ENCODE assay signal across 19 mouse cellular contexts in genomic region chr3:126916381-126916780, GRCm38 (mm10).
"Had no signal": no experiment of that assay in that cellular context is flagged by ENCODE, and none has a peak within 500 bp of the region (broad histone marks: within the 10 kb centered on the region; RNA-seq: fewer than 3 reads in every experiment).

No protein-coding gene starts in this region.

- H3K4me2 ChIP-seq: limb, embryonic 13.5 days; liver, embryonic 13.5 days; midbrain, embryonic 15.5 days; neural tube, embryonic 13.5 days; stomach, embryonic 15.5 days had no signal

- H3K27ac ChIP-seq: layer of hippocampus, adult 2 months; limb, embryonic 10.5 days; limb, embryonic 13.5 days; liver, embryonic 13.5 days; midbrain, embryonic 15.5 days; neural tube, embryonic 13.5 days; stomach, embryonic 15.5 days had no signal

- H3K4me1 ChIP-seq: limb, embryonic 10.5 days; limb, embryonic 13.5 days; liver, embryonic 13.5 days; midbrain, embryonic 15.5 days; neural tube, embryonic 13.5 days; stomach, embryonic 15.5 days had no signal

- H3K9me3 ChIP-seq: limb, embryonic 10.5 days; limb, embryonic 13.5 days; liver, embryonic 13.5 days; midbrain, embryonic 15.5 days; neural tube, embryonic 13.5 days; stomach, embryonic 15.5 days had no signal

- H3K36me3 ChIP-seq: limb, embryonic 10.5 days; limb, embryonic 13.5 days; liver, embryonic 13.5 days; neural tube, embryonic 13.5 days; stomach, embryonic 15.5 days had no signal

- H3K27me3 ChIP-seq: limb, embryonic 13.5 days; liver, embryonic 13.5 days; midbrain, embryonic 15.5 days; neural tube, embryonic 13.5 days; stomach, embryonic 15.5 days had no signal

- H3K9ac ChIP-seq: limb, embryonic 13.5 days; liver, embryonic 13.5 days; midbrain, embryonic 15.5 days; neural tube, embryonic 13.5 days; stomach, embryonic 15.5 days had no signal

- ATAC-seq: midbrain, embryonic 15.5 days had no signal

- DNase-seq: kidney, adult 18-20 months; kidney, adult 9 months; kidney, postnatal 14 days; kidney, postnatal 4 days; layer of hippocampus, adult 9-11 months; liver, embryonic 13.5 days; lung, adult 2 months; lung, postnatal 14 days; lung, postnatal 4 days; retina, postnatal 1 day; right cerebral cortex, postnatal 25 days; spleen, adult 18-20 months; thymus, postnatal 25 days had no signal

- H3K4me3 ChIP-seq: layer of hippocampus, adult 2 months; limb, embryonic 10.5 days; limb, embryonic 13.5 days; liver, embryonic 13.5 days; midbrain, embryonic 15.5 days; neural tube, embryonic 13.5 days; stomach, embryonic 15.5 days had no signal
